Mouse (Mus musculus) G1E-ER4 (cell line): ENCODE data around the gene Hexa. TPM values are rescaled to one million over a fixed set of nuclear protein-coding genes. Genes with fewer than 3 reads are reported as not detected.

Experiments
- GATA1 ChIP-seq: IDR thresholded peaks from one replicate; pipeline ENCODE4 v1.8.0; 2012; ENCODE audit warnings: low read length, inconsistent platforms
- polyA plus RNA-seq: library from polyadenylated mRNA; stranded (reverse); fragments of >175 nt; gene quantifications from 2 replicates; pipeline ENCODE4 v1.2.3, GENCODE M21; 2012

The Hexa gene
- polyA plus RNA-seq = not detected in 2 replicates

DNA sequence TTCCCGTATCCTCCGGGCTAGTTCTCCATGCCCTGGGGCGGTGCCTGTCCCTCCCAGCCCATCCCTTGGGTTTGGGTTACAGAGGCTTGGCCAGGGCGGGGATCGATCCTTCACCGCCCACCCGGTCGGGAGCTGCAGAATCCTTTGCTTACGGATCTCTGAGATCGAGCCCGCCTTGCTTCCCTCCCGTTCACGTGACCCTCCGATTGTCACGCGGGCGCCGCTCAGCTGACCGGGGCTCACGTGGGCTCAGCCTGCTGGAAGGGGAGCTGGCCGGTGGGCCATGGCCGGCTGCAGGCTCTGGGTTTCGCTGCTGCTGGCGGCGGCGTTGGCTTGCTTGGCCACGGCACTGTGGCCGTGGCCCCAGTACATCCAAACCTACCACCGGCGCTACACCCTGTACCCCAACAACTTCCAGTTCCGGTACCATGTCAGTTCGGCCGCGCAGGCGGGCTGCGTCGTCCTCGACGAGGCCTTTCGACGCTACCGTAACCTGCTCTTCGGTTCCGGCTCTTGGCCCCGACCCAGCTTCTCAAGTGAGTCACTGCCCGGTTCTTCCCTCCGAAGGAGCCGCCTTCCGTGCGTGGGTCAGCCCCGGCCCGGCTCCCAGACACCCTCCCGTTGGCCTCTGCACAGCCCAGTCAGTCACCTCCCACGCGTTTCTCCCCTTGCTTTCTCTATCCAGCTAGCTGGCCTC is at the start of gene Hexa, which contains the start of gene Tmem202:
Gene Hexa (plus strand): TSS at position 100 of the 697 bp plus-strand sequence.
Gene Tmem202 (minus strand): TSS at position 407 of the 697 bp plus-strand sequence.
- no peak for TF ChIP-seq GATA1

- no peak for TF ChIP-seq GATA1
Measured at GRCm38 (mm10) chr9:59508146-59508545, 31.2 kb upstream of the Hexa start.

GRCm38 (mm10) chr9:59512381-59512780 is 27.0 kb upstream of the Hexa start:
- no peak for TF ChIP-seq GATA1

- TF ChIP-seq GATA1 = no peak
Measured at GRCm38 (mm10) chr9:59515069-59515468, 24.3 kb upstream of the Hexa start.

GRCm38 (mm10) chr9:59517127-59517526 is 22.2 kb upstream of the Hexa start:
- TF ChIP-seq GATA1 = no peak

- TF ChIP-seq GATA1 = no peak
Measured at GRCm38 (mm10) chr9:59518976-59519375, 20.4 kb upstream of the Hexa start.

DNA sequence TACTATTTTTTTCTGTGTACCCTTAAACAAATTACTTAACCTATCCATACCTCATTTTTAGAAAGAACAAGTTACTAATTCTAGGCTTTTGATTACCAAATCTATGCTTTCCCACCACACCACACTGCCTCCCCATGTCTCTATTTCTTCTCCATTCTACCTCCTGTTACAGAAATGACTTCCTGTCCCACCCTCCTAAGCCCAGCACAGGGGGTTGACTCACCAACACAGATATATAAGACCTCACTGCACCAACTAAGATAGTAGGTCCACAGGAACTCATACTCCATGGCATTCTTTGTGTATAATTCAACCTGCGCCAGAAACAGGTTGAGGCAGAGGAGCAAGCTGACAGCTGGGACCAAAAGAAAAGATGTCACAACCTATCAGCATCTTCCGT is 19.9 kb upstream of the Hexa start:
- TF ChIP-seq GATA1 = no peak

DNA sequence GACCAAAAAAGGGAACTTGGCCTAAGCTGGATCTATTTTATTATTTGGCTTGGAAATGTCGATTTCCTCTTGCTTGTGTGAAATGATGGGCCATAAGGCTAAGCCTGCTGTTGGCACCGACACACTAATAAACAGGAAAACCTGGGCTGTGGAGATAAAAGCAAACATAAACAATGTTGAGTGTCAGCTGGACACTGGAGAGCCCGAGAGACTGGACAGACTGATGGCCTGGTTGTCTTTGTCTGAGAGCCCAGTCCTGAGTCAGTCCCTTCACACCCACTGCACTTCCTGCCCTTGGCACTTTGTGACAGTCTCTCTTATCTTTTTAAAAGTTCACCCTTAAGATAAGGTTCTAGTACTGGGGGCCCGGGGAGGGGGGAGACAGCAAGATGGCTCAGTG is 16.4 kb upstream of the Hexa start:
- no peak for TF ChIP-seq GATA1

GRCm38 (mm10) chr9:59526727-59527126 is 12.6 kb upstream of the Hexa start:
- TF ChIP-seq GATA1 = no peak

GRCm38 (mm10) chr9:59527580-59527979 is 11.8 kb upstream of the Hexa start:
- no peak for TF ChIP-seq GATA1

DNA sequence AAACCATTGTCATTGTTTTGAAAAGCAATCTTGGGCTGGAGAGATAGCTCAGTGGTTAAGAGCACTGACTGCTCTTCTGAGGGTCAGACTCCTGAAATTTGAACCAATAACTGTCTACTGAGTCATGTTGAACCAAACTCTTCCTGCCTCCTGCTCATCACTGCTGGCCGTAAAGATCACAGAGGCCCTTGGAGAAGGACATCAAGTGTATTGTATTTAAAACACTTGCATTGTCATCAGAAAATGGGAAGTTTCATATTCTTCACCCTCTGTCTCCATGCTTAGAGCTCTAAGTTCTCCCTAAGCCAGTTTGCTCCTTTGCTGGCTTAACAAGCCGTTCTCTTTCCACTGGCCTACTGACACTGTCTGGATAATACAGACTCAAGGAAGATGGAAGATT is 11.1 kb upstream of the Hexa start:
- no peak for TF ChIP-seq GATA1

GRCm38 (mm10) chr9:59531645-59532044 is 7.7 kb upstream of the Hexa start:
- no peak for TF ChIP-seq GATA1

DNA sequence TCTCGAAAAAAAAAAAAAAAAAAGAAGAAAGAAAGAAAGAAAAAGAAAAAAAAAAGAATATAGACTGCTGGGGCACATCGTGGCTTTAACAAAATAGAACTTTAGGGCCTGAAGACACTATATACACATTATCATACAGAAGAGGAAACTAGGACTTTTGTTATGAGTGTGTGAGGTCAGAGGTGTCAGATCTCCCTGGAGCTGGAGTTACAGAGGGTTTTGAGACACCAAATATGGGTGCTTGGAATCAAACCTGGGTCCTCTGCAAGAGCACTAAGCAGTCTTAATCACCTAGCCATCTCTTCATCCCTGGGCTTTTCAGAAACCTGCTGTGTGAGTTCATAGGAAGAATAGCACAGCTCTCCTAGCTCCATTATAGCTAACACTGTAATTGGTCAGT is 5.9 kb upstream of the Hexa start:
- TF ChIP-seq GATA1 = no peak

DNA sequence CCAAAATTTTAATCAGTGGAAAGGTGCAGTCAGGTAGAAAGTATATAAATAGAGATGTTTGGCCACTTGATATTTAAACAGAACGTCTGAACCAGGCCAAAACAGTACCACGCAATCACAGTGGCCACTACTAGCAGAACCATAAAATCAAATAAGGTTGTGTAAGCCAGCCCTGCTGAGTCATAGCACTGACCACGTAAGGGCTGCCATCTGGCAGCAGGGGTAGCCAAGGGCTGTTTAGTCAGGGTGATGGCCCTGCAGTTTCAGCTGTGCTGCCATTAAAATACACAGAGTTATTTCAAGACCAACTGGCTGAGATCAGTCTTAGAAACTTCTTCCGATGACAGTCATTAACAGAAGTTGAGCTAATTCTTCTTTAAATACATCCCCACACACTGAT is 5.5 kb upstream of the Hexa start:
- TF ChIP-seq GATA1 = no peak

- TF ChIP-seq GATA1 = no peak
Measured at GRCm38 (mm10) chr9:59537651-59538050, 1.7 kb upstream of the Hexa start.

GRCm38 (mm10) chr9:59541617-59542016 is 2.3 kb downstream of the Hexa start:
- no peak for TF ChIP-seq GATA1

DNA sequence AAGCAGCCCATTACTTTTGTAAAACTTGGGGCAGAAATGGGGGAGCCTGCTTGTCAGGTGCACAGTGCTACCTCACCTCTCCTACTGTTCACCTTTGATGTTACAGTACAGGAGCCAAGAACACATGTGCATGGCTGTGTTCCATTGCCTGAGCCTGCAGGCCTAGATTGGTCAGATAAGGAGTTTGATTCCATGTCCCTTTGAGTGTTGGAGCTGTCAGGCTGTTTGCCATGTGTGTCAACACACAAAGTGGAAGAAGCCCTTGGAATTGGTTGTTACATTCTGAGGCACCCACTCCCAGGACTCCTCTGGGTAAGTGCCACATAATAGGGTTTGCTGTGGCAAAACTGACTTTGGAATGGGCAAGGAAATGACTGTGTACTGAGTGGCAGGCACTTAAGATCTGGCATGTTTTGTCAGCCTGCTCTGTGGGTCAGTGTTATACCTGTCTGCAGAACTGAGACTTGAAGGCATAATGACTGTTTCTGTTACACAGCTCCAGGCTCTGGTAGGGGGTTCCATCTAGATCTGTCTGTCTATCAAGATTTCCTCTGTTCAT is 3.5 kb downstream of the Hexa start:
- no peak for TF ChIP-seq GATA1

- no peak for TF ChIP-seq GATA1
Measured at GRCm38 (mm10) chr9:59544739-59545138, 5.4 kb downstream of the Hexa start.

- no peak for TF ChIP-seq GATA1
Measured at GRCm38 (mm10) chr9:59547869-59548268, 8.5 kb downstream of the Hexa start.
